Mouse (Mus musculus) embryonic facial prominence, embryonic 11.5 days (tissue): ENCODE measurements at regions not wholly inside any gene's neighbourhood (a gene's known extent, or its start where the extent isn't known, plus 50 kb on each side); places are given as distances from the start of the nearest gene placed in this dataset.
A peak's percentile ranks its signal among the peaks of the same experiment; 100 is the strongest.

Experiments used
- ATAC-seq: fragments of 200-750 bp; cut with Nextera tagmentation; replicated peaks from 2 replicates; pipeline ENCODE4 v1.8.0; 2017; ENCODE audit warnings: low read depth; ENCODE audit not compliant: insufficient number of reproducible peaks, low FRiP score, low TSS enrichment
- DNase-seq: peaks from one replicate; pipeline ENCODE4 v3.0.0-alpha.2; 2015; ENCODE audit warnings: low spot score
- H3K27ac ChIP-seq: fragments of 300-500 bp; sonication (generic); replicated peaks from 2 replicates; pipeline ENCODE4 v1.5.1; 2014; ENCODE audit warnings: mild to moderate bottlenecking, low read depth, low read length, control low read depth
- H3K27me3 ChIP-seq: fragments of 300-500 bp; sonication (generic); 2 replicates; pipeline ENCODE4 v1.6.1; 2014; ENCODE audit warnings: mild to moderate bottlenecking, low read length, moderate library complexity, mixed read lengths; ENCODE audit not compliant: control insufficient read depth, insufficient read depth
- H3K36me3 ChIP-seq: fragments of 300-500 bp; sonication (generic); replicated peaks from 2 replicates; pipeline ENCODE4 v1.6.1; 2014; ENCODE audit warnings: low read depth, mild to moderate bottlenecking, low read length, moderate library complexity, mixed read lengths; ENCODE audit not compliant: control insufficient read depth, insufficient read depth
- H3K4me1 ChIP-seq: fragments of 300-500 bp; sonication (generic); 2 replicates; pipeline ENCODE4 v1.6.1; 2014; ENCODE audit warnings: low read length, mixed read lengths; ENCODE audit not compliant: control insufficient read depth, insufficient read depth
- H3K4me2 ChIP-seq: fragments of 300-500 bp; sonication (generic); 2 replicates; pipeline ENCODE4 v1.6.1; 2014; ENCODE audit warnings: low read depth, mild to moderate bottlenecking, control low read depth, low read length, moderate library complexity
- H3K4me3 ChIP-seq: fragments of 300-500 bp; sonication (generic); 2 replicates; pipeline ENCODE4 v1.5.1; 2014; ENCODE audit warnings: low read depth, low read length, control low read depth
- H3K9ac ChIP-seq: fragments of 300-500 bp; sonication (generic); replicated peaks from 2 replicates; pipeline ENCODE4 v1.6.1; 2014; ENCODE audit warnings: mild to moderate bottlenecking, control low read depth, low read length
- H3K9me3 ChIP-seq: fragments of 300-500 bp; sonication (generic); replicated peaks from 2 replicates; pipeline ENCODE4 v1.6.1; 2016; ENCODE audit warnings: mild to moderate bottlenecking, low read length, inconsistent platforms, mixed read lengths; ENCODE audit not compliant: control insufficient read depth
- WGBS: fragments of 180-500 bp; shearing (Covaris S2); extraction: QIAGEN DNeasy Blood & Tissue Kit; methylation state at CpG from one replicate; pipeline ENCODE4 v1.1.7; 2014; 5-methylcytosine and 5-hydroxymethylcytosine counted together

DNA sequence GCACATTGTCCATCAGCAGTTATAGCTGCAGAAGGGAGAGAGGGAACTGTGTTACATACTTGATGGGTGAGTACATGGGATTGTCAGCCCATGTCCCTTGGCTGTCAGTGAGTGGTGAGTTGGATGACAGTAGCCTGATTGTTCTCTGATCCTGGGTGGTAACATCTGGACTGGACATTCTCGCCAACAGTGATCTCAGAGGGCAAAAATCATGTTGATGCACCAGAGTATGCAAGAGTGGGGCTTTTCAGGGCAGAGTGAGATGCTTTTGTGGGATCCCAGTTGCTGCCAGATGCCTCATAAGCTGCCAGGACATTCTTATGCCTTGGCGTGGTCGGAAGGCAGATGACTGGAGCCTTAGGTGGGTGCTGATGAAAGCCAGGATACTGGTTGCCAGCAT lies 528.9 kb upstream of the Fam160b2 start:
- Histone ChIP-seq H3K4me3 (no peak overlapping the region), H3K27me3 (no peaks in the 10 kb centered on the region), H3K4me1 (no peaks in the 10 kb centered on the region), H3K36me3 (no peaks in the 10 kb centered on the region), H3K9ac (no peak overlapping the region), H3K9me3 (no peaks in the 10 kb centered on the region), H3K4me2 (no peak overlapping the region), H3K27ac (no peak overlapping the region)
- no peak for DNase-seq
- whole genome bisulfite sequencing: 79% methylated on average over 3 of the region's 3 CpGs
- no peak for ATAC-seq

- H3K36me3 ChIP-seq: no peaks in the 10 kb centered on the region
- H3K4me3 ChIP-seq: no peak overlapping the region
- no peaks in the 10 kb centered on the region for H3K9me3 ChIP-seq
- H3K4me2 ChIP-seq: no peak overlapping the region
- ATAC-seq (no peak), DNase-seq (no peak)
- no peaks in the 10 kb centered on the region for H3K4me1 ChIP-seq
- 87% methylated on average over 7 of the region's 7 CpGs for WGBS
- H3K27ac ChIP-seq: no peak overlapping the region
- no peaks in the 10 kb centered on the region for H3K27me3 ChIP-seq
- no peak overlapping the region for H3K9ac ChIP-seq
Measured at GRCm38 (mm10) chr14:71118681-71119080, 519.0 kb upstream of the Fam160b2 start.

DNA sequence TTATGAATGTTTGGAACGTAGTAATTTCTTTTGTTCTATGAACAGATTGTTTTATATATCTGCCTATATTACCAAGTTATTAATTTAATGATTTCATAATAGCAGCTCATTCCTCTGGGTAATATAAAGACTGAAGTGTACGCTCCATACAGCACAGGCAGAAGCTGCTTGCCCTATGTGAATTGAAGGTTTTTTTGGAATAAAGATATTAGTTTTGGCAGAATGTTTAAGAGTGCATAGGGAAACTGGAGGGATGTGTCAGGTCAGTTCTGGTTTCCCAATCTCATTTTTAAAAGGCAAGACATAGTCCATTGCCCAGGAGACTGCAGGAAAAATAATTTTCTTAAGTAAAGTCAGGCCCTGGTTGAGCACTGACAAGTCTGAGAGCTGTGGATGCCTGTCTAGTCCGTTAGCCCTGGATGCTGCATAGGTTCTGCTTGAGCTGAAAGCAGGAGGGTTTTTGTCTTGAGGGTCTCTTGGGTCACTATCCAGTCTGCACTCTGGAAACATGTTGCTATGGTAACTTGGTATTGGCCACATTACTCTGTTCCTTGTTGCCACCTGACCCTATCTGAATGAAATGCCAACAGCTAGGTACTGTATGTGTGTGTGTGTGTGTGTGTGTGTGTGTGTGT lies 516.3 kb upstream of the Fam160b2 start:
- ATAC-seq: no peak
- no peaks in the 10 kb centered on the region for H3K4me1 ChIP-seq
- H3K27me3 ChIP-seq: no peaks in the 10 kb centered on the region
- DNase-seq: no peak
- no peak overlapping the region for H3K4me3 ChIP-seq
- no peaks in the 10 kb centered on the region for H3K36me3 ChIP-seq
- H3K4me2 ChIP-seq: no peak overlapping the region
- 80% methylated on average over 3 of the region's 3 CpGs for WGBS
- no peak overlapping the region for H3K27ac ChIP-seq
- H3K9ac ChIP-seq: no peak overlapping the region
- H3K9me3 ChIP-seq: no peaks in the 10 kb centered on the region

DNA sequence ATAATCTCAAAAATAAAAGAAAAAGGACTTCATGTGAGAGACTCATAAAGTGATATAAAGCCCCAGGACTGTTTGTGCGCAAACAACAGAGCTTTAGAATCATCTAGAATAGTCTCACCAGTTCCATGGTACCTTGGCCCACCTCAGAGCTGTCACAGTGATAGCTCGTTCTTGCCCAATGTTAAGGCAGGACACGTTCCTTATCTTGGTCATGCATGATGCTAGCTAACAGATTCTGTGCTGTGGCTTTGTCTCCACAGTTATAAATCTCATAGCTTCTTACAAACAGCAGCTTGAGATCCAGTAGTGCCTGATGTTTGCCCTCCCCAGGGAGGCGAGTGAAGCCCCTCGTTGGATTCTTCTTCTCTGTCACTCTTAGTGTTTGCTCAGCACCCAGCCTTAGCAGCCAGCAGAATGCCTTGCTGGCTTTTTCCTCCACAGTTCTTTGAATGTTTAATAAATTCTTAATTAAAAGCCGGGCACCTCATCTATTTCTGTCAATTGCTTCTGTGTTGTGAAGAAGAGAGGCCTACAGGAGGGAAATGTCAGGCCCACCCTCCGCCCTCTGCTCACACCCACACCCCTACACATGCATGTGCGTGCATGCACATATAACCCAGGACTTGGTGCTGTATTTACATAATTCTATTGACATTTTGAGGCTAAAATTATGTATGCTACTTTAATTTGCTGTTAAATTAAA lies 515.6 kb upstream of the Fam160b2 start:
- no peak for ATAC-seq

GRCm38 (mm10) chr14:71113198-71113597 lies 513.6 kb upstream of the Fam160b2 start:
- no peaks in the 10 kb centered on the region for H3K27me3 ChIP-seq

More for the DNA sequence above, 515.6 kb upstream of the Fam160b2 start:
- Histone ChIP-seq H3K36me3 (no peaks in the 10 kb centered on the region), H3K27ac (no peak overlapping the region), H3K9me3 (no peaks in the 10 kb centered on the region), H3K4me1 (no peaks in the 10 kb centered on the region), H3K4me3 (no peak overlapping the region), H3K27me3 (no peaks in the 10 kb centered on the region), H3K4me2 (no peak overlapping the region), H3K9ac (no peak overlapping the region)
- WGBS: 86% methylated on average over 8 of the region's 8 CpGs
- DNase-seq: no peak

GRCm38 (mm10) chr14:71104617-71105016 lies 505.0 kb upstream of the Fam160b2 start:
- no peaks in the 10 kb centered on the region for H3K27me3 ChIP-seq
- H3K4me2 ChIP-seq: no peak overlapping the region
- no peaks in the 10 kb centered on the region for H3K4me1 ChIP-seq
- no peak for ATAC-seq
- H3K36me3 ChIP-seq: no peaks in the 10 kb centered on the region
- H3K9me3 ChIP-seq: no peaks in the 10 kb centered on the region
- H3K9ac ChIP-seq: no peak overlapping the region
- no peak overlapping the region for H3K27ac ChIP-seq
- H3K4me3 ChIP-seq: no peak overlapping the region
- no peak for DNase-seq

More at GRCm38 (mm10) chr14:71113198-71113597, 513.6 kb upstream of the Fam160b2 start:
- Histone ChIP-seq H3K9me3 (no peaks in the 10 kb centered on the region), H3K36me3 (no peaks in the 10 kb centered on the region), H3K4me1 (no peaks in the 10 kb centered on the region), H3K9ac (no peak overlapping the region), H3K4me3 (no peak overlapping the region), H3K27ac (no peak overlapping the region), H3K4me2 (no peak overlapping the region)
- ATAC-seq (no peak), DNase-seq (no peak)

GRCm38 (mm10) chr14:71103955-71104354 lies 504.3 kb upstream of the Fam160b2 start:
- DNase-seq (no peak), ATAC-seq (no peak)
- 88% methylated on average over 5 of the region's 5 CpGs for WGBS
- Histone ChIP-seq H3K9ac (no peak overlapping the region), H3K36me3 (no peaks in the 10 kb centered on the region), H3K9me3 (no peaks in the 10 kb centered on the region), H3K4me2 (no peak overlapping the region), H3K4me1 (no peaks in the 10 kb centered on the region), H3K4me3 (no peak overlapping the region), H3K27me3 (no peaks in the 10 kb centered on the region), H3K27ac (no peak overlapping the region)

- WGBS: 42% methylated on average over 6 of the region's 7 CpGs
- H3K4me3 ChIP-seq: no peak overlapping the region
- no peak overlapping the region for H3K4me2 ChIP-seq
- DNase-seq (peak; percentile 55), ATAC-seq (no peak)
- no peak overlapping the region for H3K27ac ChIP-seq
- H3K27me3 ChIP-seq: no peaks in the 10 kb centered on the region
- no peaks in the 10 kb centered on the region for H3K9me3 ChIP-seq
- no peaks in the 10 kb centered on the region for H3K36me3 ChIP-seq
- H3K4me1 ChIP-seq: no peaks in the 10 kb centered on the region
- H3K9ac ChIP-seq: no peak overlapping the region
Measured at GRCm38 (mm10) chr14:71095661-71096422, 496.2 kb upstream of the Fam160b2 start.
